Mouse (Mus musculus) T-cell, adult 2 months (primary cell): ENCODE data around the gene Sit1.

ENCODE experiments used
- DNase-seq: peaks from one replicate; pipeline ENCODE4 v3.0.0; 2022; ENCODE audit warnings: low spot score

Sit1 gene

GRCm38 (mm10) chr4:43483535-43484091 is at the start of gene Sit1:
TSS of gene Sit1 (minus strand) at chr4:43483734.
- DNase-seq = peak; percentile 82

- DNase-seq = no peak
These were observed 49.7 kb upstream of the Sit1 start for GRCm38 (mm10) chr4:43533270-43533669.

- DNase-seq = peak; percentile 77
These were observed 47.0 kb upstream of the Sit1 start for GRCm38 (mm10) chr4:43530581-43530980.

- no peak for DNase-seq
These were observed 46.6 kb upstream of the Sit1 start for GRCm38 (mm10) chr4:43530081-43530501.

DNA sequence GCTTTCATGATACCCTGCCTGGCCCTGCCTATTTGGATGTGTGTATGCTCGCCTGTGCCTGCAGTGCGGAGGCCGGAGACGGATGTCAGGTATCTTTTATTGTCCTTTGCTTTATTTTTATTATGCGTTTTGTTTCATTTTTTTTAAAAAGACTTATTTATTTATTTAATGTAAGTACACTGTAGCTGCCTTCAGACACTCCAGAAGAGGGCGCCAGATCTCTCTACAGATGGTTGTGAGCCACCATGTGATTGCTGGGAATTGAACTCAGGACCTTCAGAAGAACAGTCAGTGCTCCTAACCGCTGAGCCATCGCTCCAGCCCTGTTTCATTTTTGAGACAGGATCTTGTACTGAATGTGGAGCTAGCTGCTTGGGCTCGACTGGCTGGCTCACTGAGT is 45.0 kb upstream of the Sit1 start:
- no peak for DNase-seq

GRCm38 (mm10) chr4:43527880-43528279 is 44.3 kb upstream of the Sit1 start:
- DNase-seq = peak; percentile 26

DNA sequence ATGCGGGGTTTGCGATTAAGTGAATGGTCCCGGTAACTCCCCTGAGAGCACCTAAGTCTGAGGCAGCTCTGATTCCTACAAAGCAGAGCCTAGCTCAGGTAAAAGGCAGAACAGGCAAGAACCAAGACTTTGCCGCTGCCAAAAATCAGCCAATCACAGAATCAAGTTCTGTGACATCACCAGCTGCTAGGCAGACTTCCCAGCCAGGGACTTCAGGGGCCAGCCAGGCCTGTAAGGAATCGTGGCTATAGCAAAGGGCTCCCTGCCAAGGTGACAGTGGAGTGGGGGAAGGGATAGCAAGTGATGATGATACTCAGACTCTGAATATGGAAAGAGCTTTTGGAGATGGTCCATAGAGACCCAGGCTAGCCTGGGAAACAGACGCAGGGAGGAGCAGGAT is 36.4 kb upstream of the Sit1 start:
- DNase-seq = peak; percentile 80

- DNase-seq = no peak
These were observed 36.0 kb upstream of the Sit1 start for GRCm38 (mm10) chr4:43519551-43519950.

- no peak for DNase-seq
These were observed 32.5 kb upstream of the Sit1 start for GRCm38 (mm10) chr4:43515764-43516708.

GRCm38 (mm10) chr4:43513791-43514190 is 30.3 kb upstream of the Sit1 start:
- DNase-seq = no peak

- no peak for DNase-seq
These were observed 29.8 kb upstream of the Sit1 start for GRCm38 (mm10) chr4:43513300-43513699.

DNA sequence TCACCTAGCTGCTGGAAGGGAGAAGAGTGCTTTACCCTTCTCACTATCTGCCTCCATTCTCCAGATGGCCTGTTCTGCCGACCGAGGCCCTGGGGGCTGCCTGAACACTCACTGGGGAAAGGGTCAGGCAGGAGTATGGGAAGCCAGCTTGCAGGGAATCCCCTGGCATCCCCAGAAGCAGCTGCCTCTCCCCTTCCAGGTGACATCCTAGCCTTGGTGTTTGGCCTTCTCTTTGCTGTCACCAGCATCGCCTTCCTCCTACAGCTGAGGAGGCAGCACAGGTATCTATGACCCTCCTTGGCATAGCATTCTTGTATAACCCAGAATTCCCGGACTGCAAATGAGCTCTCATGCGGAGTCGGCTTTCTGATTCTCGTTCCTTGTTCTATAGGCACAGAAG is 29.1 kb upstream of the Sit1 start:
- no peak for DNase-seq

- no peak for DNase-seq
These were observed 28.3 kb upstream of the Sit1 start for GRCm38 (mm10) chr4:43511675-43512454.

GRCm38 (mm10) chr4:43509109-43509508 is 25.6 kb upstream of the Sit1 start:
- DNase-seq = no peak

- peak; percentile 84 for DNase-seq
These were observed 25.1 kb upstream of the Sit1 start for GRCm38 (mm10) chr4:43508666-43508997.

DNA sequence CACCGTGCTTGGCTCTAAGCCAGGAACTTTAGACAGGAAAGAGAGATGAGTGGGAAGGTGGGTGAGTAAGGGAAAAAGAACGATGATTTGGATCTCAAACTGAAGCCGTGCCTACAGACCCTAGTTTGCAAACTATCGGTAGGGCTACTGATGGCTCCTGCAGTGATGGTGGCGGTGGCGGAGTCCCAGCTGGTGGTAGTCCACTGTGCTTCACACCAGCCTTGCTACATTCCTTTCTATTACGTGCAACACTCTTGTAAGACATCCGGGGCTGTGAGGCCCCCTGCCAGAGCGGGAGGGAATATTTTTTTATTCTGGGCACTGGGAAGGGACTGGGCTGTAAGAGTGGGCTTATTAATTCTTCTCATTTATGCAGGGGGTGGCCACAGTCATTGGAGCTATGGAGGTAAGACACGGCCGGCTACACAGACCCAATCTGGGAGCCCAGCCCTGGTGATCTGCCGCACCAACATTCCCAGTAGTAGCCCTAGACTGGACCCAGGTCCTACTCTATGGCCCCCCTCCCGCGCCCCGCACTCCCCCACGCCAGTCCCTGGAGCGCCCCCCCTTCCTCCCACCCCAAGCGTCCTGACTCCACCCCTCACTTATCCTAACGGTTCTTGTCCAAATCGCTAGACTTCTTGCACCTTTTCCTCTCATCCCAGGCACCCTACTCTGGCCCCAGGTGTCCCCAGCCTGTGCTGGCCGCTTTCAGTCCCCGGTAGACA is 24.6 kb upstream of the Sit1 start:
- no peak for DNase-seq

- no peak for DNase-seq
These were observed 23.1 kb upstream of the Sit1 start, which contains the start of gene Car9 for GRCm38 (mm10) chr4:43506536-43507185. TSS of gene Car9 (plus strand) at chr4:43506966.

GRCm38 (mm10) chr4:43506074-43506473 is 22.5 kb upstream of the Sit1 start:
- no peak for DNase-seq

GRCm38 (mm10) chr4:43504269-43504668 is 20.7 kb upstream of the Sit1 start:
- no peak for DNase-seq

DNA sequence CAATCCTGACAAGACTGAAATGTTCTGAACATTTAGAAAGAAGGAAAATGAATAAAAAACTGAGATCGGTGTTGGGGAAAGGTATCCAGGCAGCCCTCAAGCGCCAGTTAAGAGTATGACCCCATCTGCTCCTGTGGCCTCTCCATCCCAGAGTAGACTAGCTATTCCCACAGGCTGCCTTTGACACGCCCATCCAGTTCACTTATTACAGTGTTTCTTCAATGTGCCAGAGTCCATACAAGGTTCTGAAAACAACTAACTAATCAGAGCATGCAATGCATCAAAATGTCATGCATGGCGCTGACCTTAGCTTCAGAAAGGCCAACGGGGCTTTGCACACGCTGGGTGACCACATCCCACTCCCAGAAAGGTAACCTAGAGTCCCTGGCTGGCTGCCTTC is 20.0 kb upstream of the Sit1 start:
- DNase-seq = no peak

DNA sequence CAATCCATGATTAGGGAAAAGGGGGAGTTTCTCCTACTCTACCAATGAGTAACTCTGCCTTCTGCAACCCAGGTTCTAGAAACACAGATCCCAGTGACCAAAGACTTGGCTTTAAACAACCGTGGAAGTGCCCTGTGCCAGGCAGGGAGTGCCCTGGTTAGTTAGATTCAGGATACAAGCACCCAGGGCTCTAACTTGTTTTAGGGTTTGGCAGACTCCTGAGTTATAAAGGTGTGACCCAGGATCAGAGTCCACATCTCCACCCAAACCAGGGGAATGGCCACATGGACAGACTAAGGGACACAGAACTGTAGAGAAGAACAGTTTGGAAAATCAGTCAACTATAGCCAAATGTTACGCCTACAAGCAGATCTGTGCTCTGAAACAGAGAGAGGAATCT is 19.5 kb upstream of the Sit1 start:
- DNase-seq = no peak
